Mouse (Mus musculus) limb, embryonic 11.5 days (tissue): ENCODE data around the gene Anapc2. TPM values are rescaled to one million over a fixed set of nuclear protein-coding genes. Genes with fewer than 3 reads are reported as not detected.
A peak's percentile ranks its signal among the peaks of the same experiment; 100 is the strongest.

Experiments used
- ATAC-seq: fragments of 200-750 bp; cut with Nextera tagmentation; 2 replicates; pipeline ENCODE4 v1.8.0; 2017; ENCODE audit warnings: low read depth; ENCODE audit not compliant: insufficient number of reproducible peaks, low FRiP score, low TSS enrichment
- DNase-seq: peaks from one replicate; pipeline ENCODE4 v3.0.0-alpha.2; 2015; ENCODE audit warnings: low spot score
- H3K27ac ChIP-seq: fragments of 300-500 bp; sonication (generic); replicated peaks from 2 replicates; pipeline ENCODE4 v1.5.1; 2014; ENCODE audit warnings: low read depth, mild to moderate bottlenecking, low read length
- H3K27me3 ChIP-seq: fragments of 300-500 bp; sonication (generic); 2 replicates; pipeline ENCODE4 v1.6.1; 2014; ENCODE audit warnings: mild to moderate bottlenecking, low read length, mixed read lengths; ENCODE audit not compliant: control insufficient read depth, insufficient read depth
- H3K36me3 ChIP-seq: fragments of 300-500 bp; sonication (generic); 2 replicates; pipeline ENCODE4 v1.6.1; 2014; ENCODE audit warnings: mild to moderate bottlenecking, low read length, moderate library complexity, mixed read lengths; ENCODE audit not compliant: control insufficient read depth, insufficient read depth
- H3K4me1 ChIP-seq: fragments of 300-500 bp; sonication (generic); 2 replicates; pipeline ENCODE4 v1.6.1; 2014; ENCODE audit warnings: low read length, mixed read lengths; ENCODE audit not compliant: control insufficient read depth, insufficient read depth
- H3K4me2 ChIP-seq: fragments of 300-500 bp; sonication (generic); 2 replicates; pipeline ENCODE4 v1.6.1; 2014; ENCODE audit warnings: low read depth, mild to moderate bottlenecking, moderate library complexity; ENCODE audit not compliant: severe bottlenecking
- H3K4me3 ChIP-seq: fragments of 300-500 bp; sonication (generic); 2 replicates; pipeline ENCODE4 v1.5.1; 2014; ENCODE audit warnings: low read depth, low read length
- H3K9ac ChIP-seq: fragments of 300-500 bp; sonication (generic); 2 replicates; pipeline ENCODE4 v1.6.1; 2014; ENCODE audit warnings: mild to moderate bottlenecking, low read length
- H3K9me3 ChIP-seq: fragments of 300-500 bp; sonication (generic); 2 replicates; pipeline ENCODE4 v1.6.1; 2016; ENCODE audit warnings: low read length; ENCODE audit not compliant: control insufficient read depth
- WGBS: fragments of 180-500 bp; shearing (Covaris S2); extraction: QIAGEN DNeasy Blood & Tissue Kit; methylation state at CpG from one replicate; pipeline ENCODE4 v1.1.7; 2014; 5-methylcytosine and 5-hydroxymethylcytosine counted together
- polyA plus RNA-seq: library from polyadenylated mRNA; unstranded; fragments of >200 nt; fragmentation: Nextera tagmentation; extraction: Ambion mirVana; gene quantifications from 2 replicates; pipeline ENCODE4 v1.2.1, GENCODE M21; 2014

Gene Anapc2
- polyA plus RNA-seq, 1 experiment from 2014 or later, result 120 TPM

DNA sequence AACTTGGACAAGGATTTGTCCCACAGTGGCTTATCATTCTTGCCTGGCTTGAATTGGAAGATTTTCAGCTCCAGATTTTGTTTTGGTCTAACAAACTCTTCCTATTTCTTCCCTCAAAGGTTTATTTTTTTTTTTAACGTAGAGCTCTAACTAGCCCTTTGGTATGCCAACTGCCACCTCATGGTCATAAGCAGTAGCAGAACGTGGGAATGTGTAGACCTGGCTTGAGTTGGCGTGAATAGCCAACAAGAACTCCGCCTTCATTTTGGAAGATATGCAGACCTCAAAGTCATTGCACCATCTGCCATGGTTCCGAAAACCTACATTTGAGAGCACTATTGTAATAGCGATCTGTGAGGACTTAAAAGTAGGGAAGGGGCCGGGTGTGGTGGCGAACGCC, 59.2 kb downstream of the Anapc2 start:
- peaks cover 7% of the 10 kb centered on the region for H3K4me1 ChIP-seq
- peak overlapping the region; percentile 64 for H3K4me2 ChIP-seq
- H3K27ac ChIP-seq, result no peak overlapping the region
- no peaks in the 10 kb centered on the region for H3K9me3 ChIP-seq
- H3K36me3 ChIP-seq, result peaks cover 18% of the 10 kb centered on the region
- WGBS, result 64% methylated on average over 9 of the region's 9 CpGs
- no peaks in the 10 kb centered on the region for H3K27me3 ChIP-seq
- H3K4me3 ChIP-seq, result peak overlapping the region; percentile 95
- peak overlapping the region; percentile 92; the same call in 1 of the 2 replicates for H3K9ac ChIP-seq
- DNase-seq (no peak), ATAC-seq (no peak)

DNA sequence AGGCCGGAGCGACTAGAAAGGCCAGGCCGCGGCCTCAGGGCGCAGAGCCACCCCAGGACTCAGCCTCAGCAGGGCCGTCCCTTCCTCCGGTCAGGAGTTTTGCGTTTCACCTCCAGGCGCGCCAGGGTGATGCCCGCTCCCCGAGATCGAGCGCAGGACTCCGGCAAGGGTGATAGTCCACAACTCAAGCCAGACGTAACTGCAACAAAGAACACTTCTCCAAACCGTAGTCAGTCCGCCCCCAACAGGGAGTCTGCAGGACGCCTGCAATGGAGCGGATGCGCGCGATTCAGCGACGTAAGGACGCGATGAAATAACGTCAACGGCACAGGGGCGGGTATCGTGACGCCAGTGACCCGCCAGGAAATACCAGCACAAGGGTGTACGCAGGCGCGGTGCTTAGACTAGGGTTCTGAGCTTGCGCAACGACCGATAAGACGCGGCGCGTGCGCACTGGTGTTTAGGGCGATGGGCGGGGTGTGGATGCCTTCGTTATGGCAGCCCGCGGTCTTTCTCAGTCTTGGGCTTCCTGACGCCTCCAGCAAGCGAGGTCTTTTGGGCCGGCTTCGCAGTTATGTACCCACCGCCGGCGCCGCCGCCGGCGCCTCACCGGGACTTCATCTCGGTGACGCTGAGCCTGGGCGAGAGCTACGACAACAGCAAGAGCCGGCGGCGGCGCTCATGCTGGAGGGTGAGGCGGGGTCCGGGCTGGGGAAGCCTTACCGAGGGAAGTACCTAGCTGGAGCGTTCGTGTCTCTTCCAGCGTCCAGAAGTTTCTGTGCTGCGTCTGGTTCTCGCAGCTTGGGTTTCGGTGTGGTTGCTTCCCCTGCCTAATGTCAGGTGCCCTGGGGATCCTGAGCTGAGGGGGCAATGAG, 60.2 kb downstream of the Anapc2 start, which contains the start of gene Man1b1:
Man1b1 (plus strand) TSS at position 53 of the 875 bp plus-strand sequence.
- under 1% methylated on average over 78 of the region's 78 CpGs for WGBS
- Histone ChIP-seq H3K4me3 (peak within 1 kb of the TSS; percentile 95), H3K27ac (peak within 1 kb of the TSS; percentile 88), H3K4me1 (peaks cover 7% of the 10 kb centered on the region), H3K9me3 (no peaks in the 10 kb centered on the region), H3K9ac (peak within 1 kb of the TSS; percentile 92), H3K4me2 (peak within 1 kb of the TSS; percentile 76), H3K36me3 (peaks cover 20% of the 10 kb centered on the region), H3K27me3 (no peaks in the 10 kb centered on the region)
- DNase-seq (peak; percentile 99), ATAC-seq (peak; percentile 97)

DNA sequence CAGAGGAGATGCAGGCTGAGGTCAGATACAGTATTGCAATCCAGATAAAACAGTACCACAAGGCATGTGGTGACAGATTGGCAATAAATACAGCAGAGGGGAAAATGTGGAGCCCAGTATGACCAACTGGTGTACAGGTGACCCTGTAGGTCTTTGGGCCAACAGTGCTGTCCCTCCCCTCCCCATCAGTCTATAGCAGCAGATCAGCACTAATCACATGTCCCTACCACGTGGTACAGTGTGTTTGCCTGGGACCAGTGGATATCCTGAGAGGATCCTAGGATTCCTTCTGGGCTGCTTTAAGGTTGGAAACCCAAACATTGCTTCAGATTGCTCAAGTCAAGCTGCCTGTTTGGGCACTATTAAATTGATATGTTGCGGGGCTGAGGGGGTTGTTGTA, 61.3 kb downstream of the Anapc2 start:
- H3K4me3 ChIP-seq, result peak overlapping the region; percentile 95
- H3K27me3 ChIP-seq, result no peaks in the 10 kb centered on the region
- no peak for DNase-seq
- no peak for ATAC-seq
- peak overlapping the region; percentile 84; the same call in 1 of the 2 replicates for H3K9ac ChIP-seq
- no peaks in the 10 kb centered on the region for H3K9me3 ChIP-seq
- peaks cover 7% of the 10 kb centered on the region for H3K4me1 ChIP-seq
- H3K36me3 ChIP-seq, result peaks cover 22% of the 10 kb centered on the region
- peak overlapping the region; percentile 76 for H3K4me2 ChIP-seq
- no peak overlapping the region for H3K27ac ChIP-seq
- WGBS, result 77% methylated on average over 2 of the region's 2 CpGs

Other genes starting within 250 kb of the Anapc2 start
- 41.7 and 42.0 TPM in 2 replicates for gene Nsmf, start 218.1 kb upstream of the Anapc2 start, polyA plus RNA-seq
- gene Entpd8, start 192.2 kb upstream of the Anapc2 start, polyA plus RNA-seq, result not detected in 2 replicates
- gene Noxa1, start 177.3 kb upstream of the Anapc2 start, polyA plus RNA-seq, result 0.24 TPM in 1 of 2 replicates, not detected in the other
- gene Nrarp, start 91.7 kb upstream of the Anapc2 start, polyA plus RNA-seq, result 8.8 and 10.0 TPM in 2 replicates
- gene Tor4a, start 75.6 kb upstream of the Anapc2 start, polyA plus RNA-seq, result 3.1 and 3.7 TPM in 2 replicates
- gene Nelfb, start 61.0 kb upstream of the Anapc2 start, polyA plus RNA-seq, result 103 and 106 TPM in 2 replicates
- gene Stpg3, start 57.8 kb upstream of the Anapc2 start, polyA plus RNA-seq, result 0.19 TPM in 1 of 2 replicates, not detected in the other
- gene Fam166a, start 53.7 kb upstream of the Anapc2 start, polyA plus RNA-seq, result not detected in 2 replicates
- gene Tubb4b, start 47.8 kb upstream of the Anapc2 start, polyA plus RNA-seq, result 526 and 567 TPM in 2 replicates
- gene Slc34a3, start 38.1 kb upstream of the Anapc2 start, polyA plus RNA-seq, result not detected in 2 replicates
- gene Rnf224, start 35.7 kb upstream of the Anapc2 start, polyA plus RNA-seq, result not detected in 2 replicates
- gene Rnf208, start 30.2 kb upstream of the Anapc2 start, polyA plus RNA-seq, result 6.5 and 8.8 TPM in 2 replicates
- not detected in 2 replicates for gene Cysrt1, start 30.0 kb upstream of the Anapc2 start, polyA plus RNA-seq
- gene AL732309.1, start 25.6 kb upstream of the Anapc2 start, polyA plus RNA-seq, result 4.0 and 6.6 TPM in 2 replicates
- 11.1 and 14.6 TPM in 2 replicates for gene Tmem203, start 17.0 kb upstream of the Anapc2 start, polyA plus RNA-seq
- 5.6 and 5.7 TPM in 2 replicates for gene Tprn, start 9.9 kb upstream of the Anapc2 start, polyA plus RNA-seq
- 237 and 242 TPM in 2 replicates for gene Ssna1, start within 50 bp of the Anapc2 start, polyA plus RNA-seq
- not detected in 2 replicates for gene Tmem210, start 15.7 kb downstream of the Anapc2 start, polyA plus RNA-seq
- gene Lrrc26, start 17.4 kb downstream of the Anapc2 start, polyA plus RNA-seq, result not detected in 2 replicates
- gene Grin1, start 46.7 kb downstream of the Anapc2 start, polyA plus RNA-seq, result 0.60 and 1.4 TPM in 2 replicates
- gene Man1b1, start 59.9 kb downstream of the Anapc2 start, polyA plus RNA-seq, result 81.9 and 97.6 TPM in 2 replicates
- gene Dpp7, start 83.9 kb downstream of the Anapc2 start, polyA plus RNA-seq, result 16.6 and 18.8 TPM in 2 replicates
- gene Uap1l1, start 93.2 kb downstream of the Anapc2 start, polyA plus RNA-seq, result 8.9 and 9.1 TPM in 2 replicates
- gene Sapcd2, start 99.8 kb downstream of the Anapc2 start, polyA plus RNA-seq, result 63.0 and 69.4 TPM in 2 replicates
- gene Entpd2, start 123.4 kb downstream of the Anapc2 start, polyA plus RNA-seq, result not detected in 2 replicates
- 6.1 and 6.8 TPM in 2 replicates for gene Npdc1, start 126.9 kb downstream of the Anapc2 start, polyA plus RNA-seq
- gene Fut7, start 150.8 kb downstream of the Anapc2 start, polyA plus RNA-seq, result not detected in 2 replicates
- 3.1 and 3.8 TPM in 2 replicates for gene Abca2, start 156.2 kb downstream of the Anapc2 start, polyA plus RNA-seq
- 0.81 TPM in 1 of 2 replicates, not detected in the other for gene Clic3, start 184.4 kb downstream of the Anapc2 start, polyA plus RNA-seq
- 15.0 and 18.1 TPM in 2 replicates for gene Paxx, start 188.6 kb downstream of the Anapc2 start, polyA plus RNA-seq
- gene Ptgds, start 197.6 kb downstream of the Anapc2 start, polyA plus RNA-seq, result not detected in 2 replicates
- not detected in 2 replicates for gene Lcn12, start 221.4 kb downstream of the Anapc2 start, polyA plus RNA-seq
- 68.0 and 72.3 TPM in 2 replicates for gene Fbxw5, start 228.3 kb downstream of the Anapc2 start, polyA plus RNA-seq
- 5.6 and 5.8 TPM in 2 replicates for gene C8g, start 229.2 kb downstream of the Anapc2 start, polyA plus RNA-seq